Mouse (Mus musculus) kidney, adult 2 months (tissue): ENCODE results near the gene Ube2n.

Source experiments
- CTCF ChIP-seq: fragments of 200-500 bp; conservative IDR thresholded peaks from 2 replicates; pipeline ENCODE4 v1.5.1; 2011; ENCODE audit warnings: low read depth, mild to moderate bottlenecking, control low read depth, low read length, moderate library complexity, mixed read lengths; ENCODE audit not compliant: insufficient read depth, insufficient read length
- POLR2A ChIP-seq: fragments of 200-500 bp; IDR thresholded peaks from one replicate; pipeline ENCODE4 v1.6.1; 2011; ENCODE audit warnings: low read depth, low read length, control low read depth

- no peak for TF ChIP-seq POLR2A
- TF ChIP-seq CTCF, result peak; percentile 24; the same call in 1 of the 2 replicates
These were observed 36.8 kb downstream of the Ube2n start for GRCm38 (mm10) chr10:95551752-95552151.
